Mouse (Mus musculus): ENCODE results near the gene Plppr3.

Plppr3 gene

DNA sequence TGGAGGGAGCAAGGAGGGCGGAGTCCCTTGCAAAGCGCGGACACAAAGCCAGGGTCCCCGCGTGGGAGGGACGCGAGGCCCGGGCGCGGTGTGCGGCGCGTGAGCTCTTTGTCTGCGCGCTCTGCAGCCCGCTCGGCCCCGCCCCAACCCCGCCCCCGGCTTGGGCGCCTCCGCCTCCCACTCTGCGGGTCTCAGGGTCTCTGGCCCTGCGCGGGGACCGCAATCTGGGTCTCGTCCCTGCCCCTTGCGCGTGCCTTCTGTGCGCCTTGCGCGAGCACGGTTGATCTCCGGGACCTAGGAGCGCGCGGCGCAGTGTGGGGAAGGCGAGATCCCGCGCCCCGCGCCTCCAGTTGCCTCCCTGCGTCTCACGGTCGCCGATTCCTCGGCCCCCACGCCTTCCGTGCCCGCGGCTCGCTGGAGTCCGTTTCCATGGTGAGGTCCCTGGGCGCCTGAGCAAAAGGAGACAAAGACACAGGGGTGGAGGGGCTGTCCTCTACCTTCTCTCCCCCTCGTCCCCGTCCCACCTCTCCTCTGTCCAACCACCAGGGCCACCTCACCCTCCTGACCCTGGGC, at the start of gene Plppr3, which contains the start of gene Prtn3:
Gene Plppr3, minus strand, starts transcription at position 345 of the 573 bp plus-strand sequence.
Gene Prtn3, plus strand, starts transcription at position 187 of the 573 bp plus-strand sequence.
- peak; percentile 55 for DNase-seq

GRCm38 (mm10) chr10:79921572-79921971, 47.1 kb upstream of the Plppr3 start:
- DNase-seq: peak; percentile 49

DNA sequence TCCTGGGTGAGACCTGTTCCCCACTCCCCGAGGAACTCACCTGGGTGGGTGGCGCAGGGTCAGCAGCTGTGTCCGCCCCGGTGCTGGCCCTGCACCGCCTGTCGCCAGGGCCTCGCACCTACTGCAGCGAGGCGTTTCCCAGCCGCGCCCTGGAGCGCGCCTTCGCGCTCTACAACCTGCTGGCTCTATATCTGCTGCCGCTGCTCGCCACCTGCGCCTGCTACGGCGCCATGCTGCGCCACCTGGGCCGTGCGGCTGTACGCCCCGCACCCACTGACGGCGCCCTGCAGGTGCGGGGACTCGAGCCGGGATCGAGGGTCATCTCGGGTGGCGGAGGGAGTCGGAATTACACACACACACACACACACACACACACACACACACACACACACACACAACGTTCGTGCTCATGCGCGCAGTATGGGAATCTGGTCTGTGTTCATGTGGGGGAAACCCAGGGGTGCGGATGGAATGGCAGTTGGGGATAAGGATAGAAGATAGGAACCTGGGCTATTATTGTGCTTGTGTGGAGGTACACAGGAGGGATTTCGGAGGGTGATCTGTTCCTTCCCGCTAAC, 46.6 kb upstream of the Plppr3 start, which contains the start of gene R3hdm4:
Gene R3hdm4, minus strand, starts transcription at position 251 of the 578 bp plus-strand sequence.
- peak; percentile 67 for DNase-seq

GRCm38 (mm10) chr10:79920056-79920890, 45.8 kb upstream of the Plppr3 start:
- DNase-seq: no peak

- peak; percentile 64 for DNase-seq
Observed at GRCm38 (mm10) chr10:79919251-79919849, 44.9 kb upstream of the Plppr3 start.

DNA sequence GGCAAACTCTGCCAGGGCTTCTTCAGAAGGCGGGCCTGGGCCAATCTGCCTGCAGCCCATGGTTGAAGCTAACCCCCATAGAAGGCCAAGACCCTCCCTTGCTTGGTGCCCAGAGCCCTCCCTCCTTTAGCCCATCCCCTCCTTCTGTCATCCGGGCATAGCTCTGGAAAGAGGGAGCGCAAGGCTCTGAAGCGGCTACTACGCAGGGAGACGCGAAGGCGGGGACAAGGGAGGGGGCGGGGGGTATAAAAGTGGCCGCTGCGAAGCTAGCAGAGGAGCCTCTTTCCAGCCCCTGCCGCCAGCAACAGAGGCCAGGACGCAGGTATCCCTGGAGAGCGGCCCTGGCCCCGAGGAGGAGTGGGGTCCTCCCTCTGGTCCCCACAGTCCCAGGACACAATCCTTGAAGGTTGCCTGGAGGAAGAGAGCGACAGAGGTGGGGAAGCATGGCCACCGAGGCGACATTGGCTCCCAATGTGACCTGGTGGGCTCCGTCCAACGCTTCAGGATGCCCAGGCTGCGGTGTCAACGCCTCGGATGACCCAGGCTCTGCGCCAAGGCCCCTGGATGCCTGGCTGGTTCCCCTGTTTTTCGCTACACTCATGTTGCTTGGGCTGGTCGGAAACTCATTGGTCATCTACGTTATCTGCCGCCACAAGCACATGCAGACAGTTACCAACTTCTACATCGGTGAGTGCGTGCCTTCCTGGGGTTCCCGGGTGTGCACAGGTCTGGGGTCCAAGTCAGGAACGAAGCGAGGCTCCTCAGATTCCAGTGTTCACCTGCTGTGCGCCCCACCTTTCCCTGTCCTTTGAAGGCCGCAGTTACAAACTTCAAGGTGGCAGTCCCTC, 44.0 kb upstream of the Plppr3 start:
- DNase-seq: no peak

GRCm38 (mm10) chr10:79917532-79918100, 43.2 kb upstream of the Plppr3 start:
- DNase-seq: no peak

- DNase-seq: peak; percentile 93
Observed at GRCm38 (mm10) chr10:79916808-79917531, 42.5 kb upstream of the Plppr3 start, which contains the start of gene Kiss1r. Kiss1r (plus strand) TSS chr10:79916971.

DNA sequence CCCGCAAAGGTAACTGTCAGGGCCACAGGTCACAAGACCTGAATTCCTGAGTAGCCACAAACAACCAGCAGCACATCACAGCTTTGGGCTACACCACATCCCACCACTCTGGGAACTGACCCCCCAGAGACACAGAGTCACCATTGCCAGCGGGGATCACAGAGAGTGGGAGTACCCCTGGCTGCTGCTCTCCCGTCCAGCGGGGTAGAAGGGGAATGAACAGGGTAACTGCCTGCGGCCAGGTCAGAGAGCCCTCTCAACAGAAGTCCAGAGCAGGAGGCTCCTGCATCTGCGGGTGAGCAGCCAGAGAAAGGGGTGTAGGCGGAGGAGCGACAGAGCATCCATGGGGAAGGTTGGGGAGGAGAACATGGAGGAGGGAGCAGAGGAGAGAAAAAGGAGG, 41.6 kb upstream of the Plppr3 start:
- no peak for DNase-seq

- DNase-seq: no peak
Observed at GRCm38 (mm10) chr10:79914948-79915596, 40.6 kb upstream of the Plppr3 start.

- no peak for DNase-seq
Observed at GRCm38 (mm10) chr10:79914131-79914947, 39.9 kb upstream of the Plppr3 start.

- DNase-seq: no peak
Observed at GRCm38 (mm10) chr10:79912412-79912811, 38.0 kb upstream of the Plppr3 start.

DNA sequence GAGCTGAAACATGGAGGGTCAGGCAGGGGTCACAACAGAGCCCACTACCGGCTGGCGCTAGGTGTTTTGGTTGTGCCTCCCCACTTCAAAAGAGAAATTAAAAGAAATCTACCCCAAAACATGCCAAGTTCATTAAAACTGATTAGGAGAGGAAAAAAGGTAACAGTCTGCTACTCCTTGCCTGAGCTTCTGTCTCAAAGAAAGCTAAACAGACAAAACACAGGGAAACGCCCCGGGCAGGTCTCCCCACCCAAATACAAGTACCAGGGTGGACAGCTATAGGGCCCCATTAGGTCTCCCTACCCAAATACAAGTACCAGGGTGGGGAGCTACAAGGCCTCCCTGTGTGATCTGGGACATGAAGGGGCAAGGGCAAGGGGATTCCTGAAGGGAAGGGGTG, 36.1 kb upstream of the Plppr3 start, which contains the start of gene Gm26602:
Gene Gm26602, plus strand, starts transcription at position 301 of the 400 bp plus-strand sequence.
- no peak for DNase-seq

GRCm38 (mm10) chr10:79909092-79909922, 34.9 kb upstream of the Plppr3 start:
- DNase-seq: no peak

GRCm38 (mm10) chr10:79908167-79909091, 34.0 kb upstream of the Plppr3 start, which contains the start of gene Med16:
Med16 (minus strand) TSS chr10:79908923.
- DNase-seq: peak; percentile 99

- no peak for DNase-seq
Observed at GRCm38 (mm10) chr10:79907415-79907814, 33.0 kb upstream of the Plppr3 start.

DNA sequence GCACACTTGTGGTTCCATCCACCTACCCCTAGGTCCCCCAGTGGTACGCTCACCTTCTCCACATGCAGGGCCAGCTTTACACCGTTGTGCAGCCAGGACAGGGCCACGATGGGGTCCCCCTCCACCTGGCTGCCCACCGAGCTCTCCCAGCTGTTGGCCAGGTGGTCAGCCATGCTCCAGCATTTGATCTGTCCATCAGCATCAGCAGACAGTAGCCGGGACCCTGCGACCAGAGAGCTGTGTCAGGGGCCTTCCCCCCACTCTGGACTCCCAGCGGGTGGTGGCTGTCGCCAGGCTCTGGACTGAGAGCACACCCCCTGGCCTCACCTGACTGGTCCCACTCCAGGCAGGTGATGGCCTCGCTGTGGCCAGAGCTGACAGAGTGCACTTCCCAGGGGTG, 32.3 kb upstream of the Plppr3 start:
- no peak for DNase-seq

All from thymus, postnatal 4 days (tissue).